Mouse (Mus musculus): ENCODE data around the gene Gm12216. TPM values are rescaled to one million over a fixed set of nuclear protein-coding genes. Genes with fewer than 3 reads are reported as not detected.

Gm12216 gene
- polyA plus RNA-seq, 1 experiment from 2014 or later, result 2.5 TPM

- ATAC-seq (ENCODE audit: borderline replicate concordance, extremely low read depth, low FRiP score, low TSS enrichment), result no peak
- H3K27me3 ChIP-seq, result no peaks in the 10 kb centered on the region
- no peak overlapping the region for H3K9ac ChIP-seq
- no peak overlapping the region for H3K27ac ChIP-seq
- H3K4me1 ChIP-seq, result peaks cover 42% of the 10 kb centered on the region
- no peaks in the 10 kb centered on the region for H3K36me3 ChIP-seq
- 84% methylated on average over 10 of the region's 10 CpGs for WGBS
- H3K4me3 ChIP-seq, result no peak overlapping the region
- H3K4me2 ChIP-seq, result no peak overlapping the region
- H3K9me3 ChIP-seq, result no peaks in the 10 kb centered on the region
These were observed 60.9 kb downstream of the Gm12216 start for GRCm38 (mm10) chr11:53798041-53798711.

- no peaks in the 10 kb centered on the region for H3K9me3 ChIP-seq
- no peaks in the 10 kb centered on the region for H3K27me3 ChIP-seq
- H3K27ac ChIP-seq, result peak overlapping the region; percentile 91; the same call in 1 of the 2 replicates
- H3K9ac ChIP-seq, result no peak overlapping the region
- WGBS, result 43% methylated on average over 6 of the region's 6 CpGs
- no peak for ATAC-seq (ENCODE audit: borderline replicate concordance, extremely low read depth, low FRiP score, low TSS enrichment)
- H3K36me3 ChIP-seq, result no peaks in the 10 kb centered on the region
- H3K4me1 ChIP-seq, result peaks cover 48% of the 10 kb centered on the region
- no peak overlapping the region for H3K4me2 ChIP-seq
- H3K4me3 ChIP-seq, result no peak overlapping the region
These were observed 61.6 kb downstream of the Gm12216 start for GRCm38 (mm10) chr11:53797386-53797920.

- WGBS, result 25% methylated on average over 12 of the region's 12 CpGs
These were observed 62.5 kb downstream of the Gm12216 start for GRCm38 (mm10) chr11:53796409-53797151.

GRCm38 (mm10) chr11:53795813-53796212 is 63.2 kb downstream of the Gm12216 start:
- Histone ChIP-seq H3K4me2 (no peak overlapping the region), H3K4me1 (peaks cover 48% of the 10 kb centered on the region)
- 23% methylated on average over 8 of the region's 8 CpGs for WGBS

More at GRCm38 (mm10) chr11:53796409-53797151, 62.5 kb downstream of the Gm12216 start:
- Histone ChIP-seq H3K4me1 (peaks cover 48% of the 10 kb centered on the region), H3K9me3 (no peaks in the 10 kb centered on the region), H3K36me3 (no peaks in the 10 kb centered on the region), H3K27ac (peak overlapping the region; percentile 91), H3K4me3 (no peak overlapping the region), H3K27me3 (no peaks in the 10 kb centered on the region), H3K9ac (no peak overlapping the region), H3K4me2 (peak overlapping the region; percentile 35)
- 0 out of 2 replicates have a peak, but pooled peaks have one; percentile 12 for ATAC-seq (ENCODE audit: borderline replicate concordance, extremely low read depth, low FRiP score, low TSS enrichment)

GRCm38 (mm10) chr11:53794671-53795557 is 64.1 kb downstream of the Gm12216 start:
- WGBS, result 28% methylated on average over 25 of the region's 25 CpGs
- Histone ChIP-seq H3K27ac (peak overlapping the region; percentile 91), H3K4me1 (peaks cover 48% of the 10 kb centered on the region), H3K4me3 (no peak overlapping the region), H3K4me2 (peak overlapping the region; percentile 26; the same call in 1 of the 2 replicates), H3K27me3 (no peaks in the 10 kb centered on the region), H3K9me3 (no peaks in the 10 kb centered on the region), H3K9ac (no peak overlapping the region), H3K36me3 (no peaks in the 10 kb centered on the region)
- ATAC-seq (ENCODE audit: borderline replicate concordance, extremely low read depth, low FRiP score, low TSS enrichment), result peak; percentile 53

More at GRCm38 (mm10) chr11:53795813-53796212, 63.2 kb downstream of the Gm12216 start:
- no peaks in the 10 kb centered on the region for H3K27me3 ChIP-seq
- peak overlapping the region; percentile 91 for H3K27ac ChIP-seq
- H3K4me3 ChIP-seq, result no peak overlapping the region
- H3K9ac ChIP-seq, result no peak overlapping the region
- H3K36me3 ChIP-seq, result no peaks in the 10 kb centered on the region
- H3K9me3 ChIP-seq, result no peaks in the 10 kb centered on the region
- peak; percentile 40 for ATAC-seq (ENCODE audit: borderline replicate concordance, extremely low read depth, low FRiP score, low TSS enrichment)

GRCm38 (mm10) chr11:53794015-53794414 is 65.0 kb downstream of the Gm12216 start:
- no peaks in the 10 kb centered on the region for H3K27me3 ChIP-seq
- H3K9me3 ChIP-seq, result no peaks in the 10 kb centered on the region
- H3K4me2 ChIP-seq, result no peak overlapping the region
- peak overlapping the region; percentile 91 for H3K27ac ChIP-seq
- H3K9ac ChIP-seq, result no peak overlapping the region
- no peaks in the 10 kb centered on the region for H3K36me3 ChIP-seq
- 51% methylated on average over 3 of the region's 3 CpGs for WGBS
- peak; percentile 28; the same call in 1 of the 2 replicates for ATAC-seq (ENCODE audit: borderline replicate concordance, extremely low read depth, low FRiP score, low TSS enrichment)
- H3K4me3 ChIP-seq, result no peak overlapping the region
- peaks cover 48% of the 10 kb centered on the region for H3K4me1 ChIP-seq

- Histone ChIP-seq H3K9me3 (no peaks in the 10 kb centered on the region), H3K27me3 (no peaks in the 10 kb centered on the region), H3K36me3 (no peaks in the 10 kb centered on the region), H3K27ac (0 out of 2 replicates have a peak overlapping the region, but pooled peaks have one; percentile 10), H3K4me2 (no peak overlapping the region), H3K4me1 (peaks cover 48% of the 10 kb centered on the region), H3K9ac (no peak overlapping the region), H3K4me3 (no peak overlapping the region)
- no peak for ATAC-seq (ENCODE audit: borderline replicate concordance, extremely low read depth, low FRiP score, low TSS enrichment)
- WGBS, result 48% methylated on average over 3 of the region's 3 CpGs
These were observed 66.1 kb downstream of the Gm12216 start for GRCm38 (mm10) chr11:53792986-53793385.

- Histone ChIP-seq H3K4me2 (no peak overlapping the region), H3K36me3 (no peaks in the 10 kb centered on the region), H3K9ac (no peak overlapping the region), H3K27ac (no peak overlapping the region), H3K9me3 (no peaks in the 10 kb centered on the region), H3K27me3 (no peaks in the 10 kb centered on the region), H3K4me3 (no peak overlapping the region), H3K4me1 (peaks cover 24% of the 10 kb centered on the region)
- 65% methylated on average over 3 of the region's 3 CpGs for WGBS
- no peak for ATAC-seq (ENCODE audit: borderline replicate concordance, extremely low read depth, low FRiP score, low TSS enrichment)
These were observed 69.8 kb downstream of the Gm12216 start for GRCm38 (mm10) chr11:53789277-53789676.

- Histone ChIP-seq H3K27ac (no peak overlapping the region), H3K36me3 (no peaks in the 10 kb centered on the region), H3K4me3 (no peak overlapping the region), H3K4me2 (no peak overlapping the region), H3K9me3 (no peaks in the 10 kb centered on the region), H3K4me1 (0 out of 2 replicates have a peak, but pooled peaks cover 15% of the 10 kb centered on the region), H3K9ac (no peak overlapping the region), H3K27me3 (no peaks in the 10 kb centered on the region)
- 67% methylated on average over 8 of the region's 8 CpGs for WGBS
- peak; percentile 61; the same call in 1 of the 2 replicates for ATAC-seq (ENCODE audit: borderline replicate concordance, extremely low read depth, low FRiP score, low TSS enrichment)
These were observed 70.9 kb downstream of the Gm12216 start for GRCm38 (mm10) chr11:53788196-53788595.

GRCm38 (mm10) chr11:53786058-53787031 is 72.7 kb downstream of the Gm12216 start:
- H3K9me3 ChIP-seq, result no peaks in the 10 kb centered on the region
- no peaks in the 10 kb centered on the region for H3K27me3 ChIP-seq
- H3K27ac ChIP-seq, result peak overlapping the region; percentile 41; the same call in 1 of the 2 replicates
- no peak overlapping the region for H3K9ac ChIP-seq
- no peak overlapping the region for H3K4me2 ChIP-seq
- WGBS, result 70% methylated on average over 13 of the region's 13 CpGs
- ATAC-seq (ENCODE audit: borderline replicate concordance, extremely low read depth, low FRiP score, low TSS enrichment), result no peak
- H3K4me3 ChIP-seq, result no peak overlapping the region
- 0 out of 2 replicates have a peak, but pooled peaks cover 8% of the 10 kb centered on the region for H3K4me1 ChIP-seq
- no peaks in the 10 kb centered on the region for H3K36me3 ChIP-seq
